Comparison of ENCODE assay signal across 8 mouse cellular contexts in genomic region chr14:26450036-26450800, GRCm38 (mm10).
A peak's percentile ranks its signal among the peaks of the same experiment; 100 is the strongest.
DNase-seq lines count a peak whose midpoint lies in the region; ATAC-seq and TF ChIP-seq lines count a peak whose summit lies in the region.

No protein-coding gene starts in this region.

- 30% methylated on average over 16 of the region's 16 CpGs for WGBS in heart, adult 2 months

- 0 out of 2 replicates have a peak, but pooled peaks cover 2% of the 10 kb centered on the region for H3K4me1 ChIP-seq in heart, adult 2 months (ENCODE audit: control insufficient read depth, insufficient read depth, low read length)
- peaks cover 2% of the 10 kb centered on the region; the same call in 1 of the 2 replicates for H3K4me1 ChIP-seq in testis, adult 2 months (ENCODE audit: control insufficient read depth, insufficient read depth, low read length)

- H3K4me3 ChIP-seq in heart, adult 2 months = no peak overlapping the region
- peak overlapping the region; percentile 39 for H3K4me3 ChIP-seq in testis, adult 2 months (ENCODE audit: control insufficient read depth, low read depth, low read length)

- H3K27ac ChIP-seq in heart, adult 2 months = peak overlapping the region; percentile 36
- peak overlapping the region; percentile 54 for H3K27ac ChIP-seq in testis, adult 2 months (ENCODE audit: control insufficient read depth, insufficient read depth, low read depth, low read length)

- TF ChIP-seq CTCF in heart, adult 2 months (IDR thresholded peaks at IDR 0.05) = no peak
- TF ChIP-seq CTCF in testis, adult 2 months (IDR thresholded peaks at IDR 0.05; ENCODE audit: control insufficient read depth, insufficient read depth, insufficient replicate concordance, low read depth, low read length) = no peak

- H3K27me3 ChIP-seq in heart, adult 2 months (ENCODE audit: control insufficient read depth, insufficient read depth, low read length) = no peaks in the 10 kb centered on the region
- no peaks in the 10 kb centered on the region for H3K27me3 ChIP-seq in testis, adult 2 months (ENCODE audit: control insufficient read depth, insufficient read depth, low read length)

- intact Hi-C loops in heart, adult 2 months (cut with DNase I) = no loop called here
- intact Hi-C loops in heart, postnatal 25 days (cut with DNase I) = no loop called here

- H3K79me2 ChIP-seq in heart, adult 2 months (replicated peaks; ENCODE audit: control insufficient read depth, insufficient read depth, low read length) = no peaks in the 10 kb centered on the region

- H3K36me3 ChIP-seq in heart, adult 2 months (ENCODE audit: control insufficient read depth, insufficient read depth, low read length) = peaks cover 5% of the 10 kb centered on the region
- H3K36me3 ChIP-seq in testis, adult 2 months (ENCODE audit: control insufficient read depth, insufficient read depth, low read length) = no peaks in the 10 kb centered on the region; the same call in 1 of the 2 replicates

- H3K9ac ChIP-seq in heart, adult 2 months (ENCODE audit: low read depth, low read length) = peak overlapping the region; percentile 42; the same call in 1 of the 2 replicates

- TF ChIP-seq EP300 in heart, adult 2 months (IDR thresholded peaks at IDR 0.05; ENCODE audit: insufficient read depth, low read depth, low read length) = no peak

- peak; percentile 38 to 45 for DNase-seq in heart, adult 2 months
- DNase-seq in heart, postnatal 25 days (ENCODE audit: low spot score) = no peak
- DNase-seq in R1 (ENCODE audit: low read depth, low spot score) = peak; percentile 56
- DNase-seq in gastrocnemius, postnatal 10 days = peak; percentile 36
- DNase-seq in lung, postnatal 14 days = peak; percentile 11
- DNase-seq in T-cell, adult 2 months (ENCODE audit: low spot score) = no peak

- TF ChIP-seq POLR2A in heart, adult 2 months (IDR thresholded peaks at IDR 0.05; ENCODE audit: insufficient read depth, low read depth, low read length) = no peak
- TF ChIP-seq POLR2A in testis, adult 2 months (IDR thresholded peaks at IDR 0.05; ENCODE audit: control insufficient read depth, low read depth, low read length) = no peak

- no peak for ATAC-seq in megakaryocyte-erythroid progenitor cell, adult 5-6 weeks (replicated peaks; ENCODE audit: low FRiP score, low TSS enrichment, poor library complexity, severe bottlenecking)

Comparison
In these comparisons a context has a peak if more than half of its experiments do, and no peak if none do; other contexts are left out.
1. DNase-seq: peak in heart, adult 2 months (2 of 2), R1 (single experiment), gastrocnemius, postnatal 10 days (single experiment) and lung, postnatal 14 days (single experiment); none in heart, postnatal 25 days (single experiment) and T-cell, adult 2 months (single experiment).